Mouse (Mus musculus) heart, adult 8-10 months (tissue): Measurements from ENCODE around the gene Syn3. TPM values are rescaled to one million over a fixed set of nuclear protein-coding genes. Genes with fewer than 3 reads are reported as not detected.

Experiments used
- DNase-seq: peaks from one replicate; pipeline ENCODE4 v3.0.0; 2022; ENCODE audit warnings: low spot score
- total RNA-seq, 4 experiments: library from RNA; stranded (reverse); gene quantifications; 2 replicates each; pipeline ENCODE4 v1.2.4; 2022

The Syn3 gene
- total RNA-seq, 4 experiments from 2014 or later = 0.34 to 0.79 (median 0.47) TPM

- DNase-seq = no peak
Measured at GRCm38 (mm10) chr10:86313448-86313847, 185.2 kb downstream of the Syn3 start.

DNA sequence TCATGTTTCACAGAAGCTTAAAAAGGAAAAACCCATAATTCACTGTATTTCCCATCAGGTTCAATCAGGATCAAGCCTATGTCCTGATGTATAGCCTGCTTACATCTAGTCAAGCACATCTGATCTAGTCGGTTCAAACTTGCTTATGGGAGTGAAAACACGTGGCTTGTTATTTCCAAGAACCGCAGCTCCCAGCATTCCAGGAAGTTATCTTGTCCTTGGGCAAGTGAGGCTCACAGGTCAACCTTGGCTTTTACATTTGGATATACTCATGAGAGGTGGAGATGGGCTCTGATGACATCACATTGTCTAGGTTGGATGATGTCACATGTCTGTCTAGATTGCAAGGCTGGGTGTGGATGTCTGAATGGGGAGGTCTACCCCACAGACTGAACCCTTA is 185.7 kb downstream of the Syn3 start:
- no peak for DNase-seq

DNA sequence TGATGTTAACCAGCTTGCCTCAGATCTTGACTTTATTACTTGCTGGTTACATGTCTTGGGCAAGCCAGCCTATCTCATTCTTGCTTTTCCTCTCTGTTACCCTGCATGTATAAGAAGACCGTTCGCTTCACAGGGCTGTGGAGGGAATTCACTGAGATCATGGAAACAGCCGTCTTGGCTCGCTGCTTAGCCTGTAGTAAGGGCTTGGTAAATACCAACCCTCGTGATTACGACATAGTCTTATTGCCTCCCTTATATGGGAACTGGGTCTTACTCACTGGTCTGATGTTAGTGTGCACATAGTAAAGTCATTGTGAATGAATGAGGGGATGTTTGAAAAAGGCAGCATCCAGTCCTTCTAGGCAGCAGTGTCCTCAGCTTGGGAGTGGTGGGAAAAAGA is 188.2 kb downstream of the Syn3 start:
- DNase-seq = no peak

- DNase-seq = no peak
Measured at GRCm38 (mm10) chr10:86307235-86307634, 191.5 kb downstream of the Syn3 start.

DNA sequence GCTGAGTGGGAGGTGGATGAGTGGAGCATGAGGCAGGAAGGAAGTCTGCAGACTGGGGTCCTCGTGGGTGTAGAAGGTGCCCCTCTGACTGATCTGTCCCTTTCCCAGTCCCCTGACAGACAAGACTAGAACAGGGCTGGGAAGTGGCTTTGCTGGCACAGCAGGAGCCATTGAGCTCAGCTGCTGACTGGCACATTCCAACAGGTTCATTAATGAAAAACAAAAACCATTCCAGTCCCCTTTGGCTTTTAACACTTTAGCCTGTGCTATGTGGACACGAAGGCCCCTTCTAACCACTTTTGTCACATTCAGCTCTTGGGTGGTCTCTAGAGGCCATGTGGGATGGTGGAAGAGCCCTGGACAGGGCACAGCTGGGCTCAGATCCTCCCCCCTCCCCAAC is 194.1 kb downstream of the Syn3 start:
- DNase-seq = no peak

DNA sequence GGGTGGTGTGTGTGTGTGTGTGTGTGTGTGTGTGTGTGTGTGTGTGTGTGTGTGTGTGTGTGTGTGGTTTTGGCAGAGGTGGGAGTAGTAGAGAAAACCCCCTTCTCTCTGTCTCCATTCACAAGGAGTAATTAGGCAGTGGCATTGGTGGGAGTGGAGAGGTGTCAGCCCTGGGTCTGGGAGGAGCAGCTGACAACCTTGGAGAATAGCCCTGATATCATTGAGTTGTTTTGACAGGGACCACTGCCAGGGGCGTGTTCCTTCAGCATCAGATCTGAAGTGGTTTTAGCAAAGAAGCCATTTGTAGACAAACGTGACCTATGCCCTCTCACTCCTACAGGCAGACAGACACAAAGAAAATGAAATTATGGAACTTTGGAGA is 195.2 kb downstream of the Syn3 start:
- no peak for DNase-seq

GRCm38 (mm10) chr10:86302761-86303494 is 195.8 kb downstream of the Syn3 start:
- DNase-seq = peak; percentile 83

DNA sequence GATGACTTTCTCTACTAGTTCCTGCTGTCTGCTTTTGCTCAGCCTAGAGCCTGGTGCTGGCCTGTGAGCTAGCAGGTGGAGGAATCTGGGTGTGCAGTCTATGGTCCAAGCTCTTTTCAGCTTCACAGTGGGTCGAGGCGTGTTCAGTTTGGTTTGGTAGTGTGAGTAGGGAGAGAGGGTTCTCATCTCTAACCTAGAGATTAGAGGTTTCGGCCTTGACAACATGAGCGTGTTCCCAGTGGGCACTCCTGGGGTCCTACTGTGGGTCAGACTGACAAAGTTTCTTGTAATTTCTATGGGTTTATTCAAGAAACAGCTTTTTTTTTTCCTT is 196.4 kb downstream of the Syn3 start:
- no peak for DNase-seq

DNA sequence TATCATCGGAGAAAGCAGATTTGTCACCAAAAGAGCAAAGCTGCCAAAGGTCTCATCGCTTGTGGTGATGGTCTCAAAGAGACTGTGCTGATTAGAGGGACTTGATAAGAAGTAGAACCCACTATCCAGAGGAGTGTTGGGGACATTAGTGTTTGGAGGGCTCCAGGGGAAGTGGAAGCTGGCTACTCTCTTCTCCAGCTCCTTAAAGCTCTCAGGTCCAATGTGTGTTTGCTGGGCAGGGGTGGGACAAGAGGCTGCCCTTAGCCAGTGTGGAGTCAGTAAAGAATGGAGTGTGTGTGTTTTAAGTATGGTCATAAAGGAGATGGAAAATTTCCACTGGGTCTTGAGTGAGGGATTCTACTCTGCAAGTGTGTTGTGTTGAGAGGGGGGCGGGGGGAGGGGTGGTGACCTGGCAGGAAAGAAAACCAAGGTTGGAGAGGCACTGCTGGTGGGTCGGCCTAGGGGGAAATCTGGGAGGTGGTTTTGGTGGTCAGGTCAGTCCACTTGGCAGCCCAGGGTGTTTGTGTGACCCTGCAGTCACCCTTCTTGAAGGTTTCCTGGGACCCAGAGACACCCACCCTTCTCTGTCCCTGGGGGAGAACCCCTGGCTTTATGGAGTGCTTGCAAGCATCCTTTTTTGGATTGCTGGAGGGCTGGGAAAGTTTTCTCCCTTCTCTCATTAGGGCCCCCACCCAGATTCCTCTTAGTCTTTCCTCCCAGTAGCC is 196.9 kb downstream of the Syn3 start:
- no peak for DNase-seq

DNA sequence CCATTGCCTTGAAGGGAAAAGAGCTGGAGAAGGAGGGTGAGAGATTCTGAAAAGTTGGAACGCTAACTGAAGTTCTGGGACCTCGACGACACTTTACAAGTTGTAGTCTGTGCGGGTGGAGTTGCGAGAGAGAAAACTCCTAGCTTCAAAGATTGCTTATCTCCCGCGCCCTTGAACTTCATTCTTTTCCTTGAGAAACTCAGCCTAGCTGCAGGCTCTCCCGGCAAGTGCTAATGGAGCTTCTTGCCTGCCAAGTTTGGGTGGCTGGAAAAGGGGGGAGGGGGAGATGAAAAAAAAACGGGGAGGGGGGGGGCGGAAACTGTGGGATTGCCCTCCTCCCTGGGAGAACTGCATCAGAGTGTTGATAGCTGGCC is 197.6 kb downstream of the Syn3 start:
- DNase-seq = no peak

- peak; percentile 87 for DNase-seq
Measured at GRCm38 (mm10) chr10:86300293-86301116, 198.2 kb downstream of the Syn3 start, which contains the start of gene Timp3. Gene Timp3, plus strand, starts transcription at chr10:86300372.

DNA sequence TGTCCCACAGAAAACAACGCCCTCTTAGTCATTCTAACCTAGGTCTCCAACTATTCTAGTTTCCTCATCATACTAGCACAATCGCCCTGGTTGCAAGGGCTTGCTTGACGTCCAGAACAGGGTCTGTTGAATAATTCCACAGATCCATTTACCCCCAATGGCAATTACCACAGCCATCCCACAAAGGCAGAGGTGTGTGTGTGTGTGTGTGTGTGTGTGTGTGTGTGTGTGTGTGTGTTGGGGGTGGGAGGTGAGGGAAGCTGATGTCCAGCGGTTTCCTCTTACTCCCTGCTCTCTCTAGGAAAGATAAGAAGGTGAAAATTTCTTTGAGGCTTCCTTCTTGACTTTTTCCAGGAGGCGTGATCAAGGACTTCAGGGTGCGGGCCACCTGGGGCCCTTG is 198.9 kb downstream of the Syn3 start:
- DNase-seq = no peak

DNA sequence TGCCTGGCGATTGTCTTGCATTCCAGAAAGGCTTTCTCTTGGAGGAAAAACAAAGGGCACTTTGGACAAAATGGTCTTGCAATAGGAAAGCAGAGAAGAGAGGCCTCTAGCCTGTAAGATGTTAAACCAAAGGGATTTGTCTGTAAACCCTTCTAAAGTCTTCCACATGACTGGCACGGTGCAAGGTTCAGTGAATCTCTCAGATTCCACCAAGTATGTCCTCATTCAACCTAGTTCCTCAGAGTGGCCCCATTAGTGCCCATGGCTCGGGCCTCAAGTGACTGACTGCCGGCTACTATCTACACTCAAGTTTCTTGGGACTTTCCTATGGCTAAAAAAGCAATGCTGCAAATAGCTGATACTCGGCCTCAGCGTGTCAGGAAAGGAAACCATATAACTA is 200.4 kb downstream of the Syn3 start:
- DNase-seq = no peak

DNA sequence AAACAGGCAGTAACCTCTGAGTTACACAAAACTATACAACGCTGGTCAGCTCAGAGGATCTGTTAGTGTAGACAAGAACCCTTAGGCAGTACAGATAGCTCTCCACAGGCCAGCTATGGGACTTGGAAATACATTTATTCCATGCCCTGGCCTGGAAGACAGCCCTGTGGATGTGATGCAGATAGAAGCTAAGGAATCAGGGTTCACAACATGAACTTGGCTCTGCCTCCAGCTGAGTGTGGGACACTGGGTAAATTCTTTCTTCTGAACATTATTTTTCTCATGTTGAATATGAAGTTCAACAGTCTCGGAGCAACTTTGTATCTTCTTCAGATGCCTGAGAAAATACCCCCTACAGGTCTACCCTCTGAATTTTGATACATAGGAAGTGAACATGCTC is 201.4 kb downstream of the Syn3 start:
- DNase-seq = no peak

DNA sequence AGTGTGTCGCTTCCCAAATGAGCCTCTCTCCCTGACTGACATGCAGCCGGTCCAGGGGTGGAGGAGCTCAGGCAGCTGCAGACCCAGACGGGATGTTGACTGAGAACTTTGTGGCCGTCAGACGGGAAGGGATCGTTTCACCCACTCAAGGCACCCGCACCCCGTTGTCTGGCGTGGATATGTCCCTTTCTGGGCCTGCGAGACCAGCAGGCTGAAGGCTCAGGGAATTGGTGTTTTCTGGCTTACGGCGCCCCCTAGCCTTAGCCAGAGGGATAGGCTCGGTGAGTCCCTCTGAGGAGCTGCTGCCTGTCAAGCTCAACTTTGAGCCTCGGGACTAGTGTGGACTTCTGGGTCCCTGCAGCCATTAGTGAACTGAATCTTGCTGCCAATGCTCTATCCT is 202.6 kb downstream of the Syn3 start:
- DNase-seq = peak; percentile 83

- no peak for DNase-seq
Measured at GRCm38 (mm10) chr10:86295454-86296098, 203.1 kb downstream of the Syn3 start.

DNA sequence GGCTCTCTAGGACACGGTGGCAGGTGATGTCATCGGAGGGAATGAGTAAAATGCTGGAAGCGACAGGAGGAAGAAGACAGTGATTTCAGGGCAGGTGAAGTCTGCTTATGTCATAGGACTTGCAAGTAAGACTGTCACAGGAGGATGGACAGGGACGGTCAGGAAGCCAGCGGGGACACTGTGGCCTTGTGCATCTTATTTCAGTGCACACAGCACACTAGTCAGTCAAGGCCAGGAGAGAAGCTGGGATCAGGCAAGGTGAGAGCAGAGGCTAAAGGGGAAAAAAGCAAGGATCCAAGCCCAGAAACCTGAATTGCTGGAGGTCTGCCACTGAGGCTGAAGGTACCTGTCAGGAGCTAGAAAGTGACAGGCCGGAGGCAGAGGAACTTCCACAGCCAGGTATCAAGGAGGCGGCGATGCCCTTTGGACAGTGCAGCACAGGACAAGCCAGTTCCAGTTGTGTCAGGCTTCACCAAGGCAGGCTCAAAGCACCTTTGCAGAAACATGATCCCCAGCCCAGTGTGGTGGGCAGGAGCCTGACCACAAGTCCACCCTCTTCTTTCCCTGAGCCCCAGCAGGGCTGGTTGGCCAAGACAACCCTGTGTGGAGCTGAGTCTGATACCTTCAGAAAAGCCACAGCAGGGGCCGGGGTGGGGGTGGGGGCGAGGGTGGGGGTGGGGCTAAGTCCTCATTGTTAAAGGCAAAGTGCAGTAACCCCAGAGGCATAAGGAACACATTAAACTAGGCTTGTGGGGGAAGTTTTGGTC is 203.9 kb downstream of the Syn3 start:
- DNase-seq = no peak

DNA sequence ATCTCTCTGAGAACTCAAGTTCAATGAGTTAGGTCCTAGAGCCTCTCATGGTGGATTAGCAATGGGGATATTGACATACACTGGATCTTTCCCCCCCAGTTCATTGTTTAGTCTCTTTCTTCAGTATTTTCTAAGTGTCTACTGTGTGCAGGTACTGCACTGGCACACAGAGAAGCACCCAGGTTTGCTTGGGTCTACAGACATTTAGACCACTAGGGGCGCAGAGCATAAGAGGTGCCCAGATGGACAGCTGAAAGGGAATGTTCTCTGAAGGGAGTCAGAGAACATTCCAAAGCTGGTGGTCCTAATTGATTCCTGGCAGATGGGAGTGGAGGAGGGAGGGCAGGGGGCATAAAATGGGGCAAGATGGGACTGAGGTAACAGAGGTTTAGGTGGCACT is 204.8 kb downstream of the Syn3 start:
- no peak for DNase-seq

DNA sequence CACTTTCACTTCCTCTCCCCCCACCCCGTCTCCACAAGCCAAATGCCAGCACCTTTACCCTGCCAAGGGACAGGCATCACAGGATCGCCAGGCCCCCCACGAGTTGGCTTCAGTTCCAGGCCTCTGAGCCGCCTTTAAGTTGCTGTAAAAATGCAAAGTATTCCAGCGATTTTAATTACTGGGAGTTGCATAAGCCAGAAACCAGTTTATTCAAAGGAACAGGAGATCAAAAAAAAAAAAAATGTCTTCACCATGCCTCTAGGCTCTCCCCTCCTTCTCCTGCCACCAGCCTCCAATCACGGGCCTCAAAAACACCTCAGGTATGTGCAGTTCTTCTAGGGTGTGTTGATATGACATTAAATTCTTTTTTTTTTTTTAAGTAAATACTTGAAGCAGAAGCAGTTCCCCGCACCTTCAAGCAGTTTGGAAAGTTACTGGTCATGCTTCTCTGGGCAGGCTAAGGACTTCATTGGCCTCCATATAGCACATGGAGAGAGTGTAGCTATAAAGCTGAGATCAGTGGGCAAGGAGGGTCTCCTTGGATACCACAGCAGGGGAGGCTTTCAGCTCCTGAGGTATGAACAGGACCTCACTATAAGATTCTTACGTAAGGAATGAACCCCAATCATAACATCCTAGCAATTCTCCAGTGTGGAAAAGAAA is 208.5 kb downstream of the Syn3 start:
- no peak for DNase-seq

DNA sequence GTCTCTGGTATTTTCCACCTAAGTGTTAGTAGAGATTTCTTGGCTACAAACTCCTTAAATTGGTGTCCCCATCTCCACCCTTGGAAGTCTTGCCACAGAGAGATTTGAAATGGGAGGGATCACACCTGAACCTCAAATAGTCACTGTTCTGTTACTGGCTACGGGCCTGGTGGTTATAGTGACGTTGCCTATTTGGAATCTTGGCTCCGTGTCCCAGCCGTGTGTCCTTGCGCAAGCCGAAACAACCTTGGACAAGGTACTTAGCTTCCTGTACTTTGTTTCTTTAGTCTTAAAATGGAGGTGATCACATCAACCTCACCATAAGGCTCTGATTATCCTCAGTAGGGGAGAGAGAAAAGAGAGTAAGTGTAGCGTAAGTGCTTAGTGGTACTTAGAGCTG is 212.2 kb downstream of the Syn3 start:
- no peak for DNase-seq

DNA sequence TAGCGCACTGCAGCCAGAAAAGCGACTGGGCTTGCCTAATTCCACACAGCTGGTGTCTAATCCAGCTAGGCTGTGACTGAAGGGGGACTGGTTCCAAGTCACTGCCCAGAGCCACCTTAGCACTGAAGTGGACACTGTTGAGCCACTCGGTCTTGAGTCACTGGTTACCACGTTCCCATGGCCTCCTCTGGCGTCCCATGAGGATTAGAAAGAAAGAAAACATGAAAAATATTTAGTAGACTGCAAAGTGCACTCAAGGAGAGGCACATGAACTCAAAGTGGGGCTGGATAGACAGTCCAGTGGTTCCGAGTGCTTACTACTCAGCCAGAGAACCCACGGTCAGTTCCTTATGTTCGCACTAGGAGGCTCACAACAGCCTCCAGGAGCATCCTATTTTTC is 217.5 kb downstream of the Syn3 start:
- no peak for DNase-seq
